Mouse (Mus musculus): ENCODE results near the gene Gm20716. TPM values are rescaled to one million over a fixed set of nuclear protein-coding genes. Genes with fewer than 3 reads are reported as not detected.

The Gm20716 gene
- polyA plus RNA-seq, 1 experiment from 2014 or later = 26.0 TPM

DNA sequence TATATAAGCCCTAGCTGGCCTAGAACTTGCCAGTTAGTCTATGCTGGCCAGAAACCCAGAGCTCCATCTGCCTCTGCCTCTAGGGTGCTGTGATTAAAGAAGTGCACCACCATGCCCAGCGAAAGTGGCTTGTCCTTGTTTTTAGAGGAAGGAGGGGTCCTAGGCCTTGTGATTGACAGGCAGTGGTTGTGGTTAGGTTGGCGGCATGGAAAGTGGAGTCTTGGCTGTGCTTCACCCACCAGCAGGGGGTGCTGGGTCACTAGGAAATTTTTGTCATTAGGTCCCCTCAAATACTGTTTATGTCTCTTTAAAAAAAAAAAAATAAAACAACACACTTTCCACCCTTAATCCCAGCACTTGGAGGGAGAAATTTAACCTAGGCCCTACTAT is 18.7 kb upstream of the Gm20716 start:
- peaks cover 24% of the 10 kb centered on the region for H3K4me1 ChIP-seq
- H3K9me3 ChIP-seq = no peaks in the 10 kb centered on the region
- no peak overlapping the region for H3K4me2 ChIP-seq (replicated peaks)
- H3K9ac ChIP-seq (replicated peaks) = no peak overlapping the region
- 10% methylated on average over 2 of the region's 2 CpGs for WGBS
- ATAC-seq (replicated peaks) = peak; percentile 35
- H3K27ac ChIP-seq (replicated peaks) = peak overlapping the region; percentile 87
- H3K36me3 ChIP-seq = no peaks in the 10 kb centered on the region
- H3K4me3 ChIP-seq = no peak overlapping the region
- H3K27me3 ChIP-seq = no peaks in the 10 kb centered on the region

- H3K4me3 ChIP-seq = no peak overlapping the region
- H3K4me1 ChIP-seq = peaks cover 24% of the 10 kb centered on the region
- no peaks in the 10 kb centered on the region for H3K9me3 ChIP-seq
- H3K4me2 ChIP-seq (replicated peaks) = no peak overlapping the region
- 41% methylated on average over 8 of the region's 8 CpGs for WGBS
- H3K36me3 ChIP-seq = no peaks in the 10 kb centered on the region
- no peak overlapping the region for H3K9ac ChIP-seq (replicated peaks)
- ATAC-seq (replicated peaks) = peak; percentile 85
- no peaks in the 10 kb centered on the region for H3K27me3 ChIP-seq
- H3K27ac ChIP-seq (replicated peaks) = peak overlapping the region; percentile 87
These were observed 18.1 kb upstream of the Gm20716 start for GRCm38 (mm10) chr2:168248167-168248855.

DNA sequence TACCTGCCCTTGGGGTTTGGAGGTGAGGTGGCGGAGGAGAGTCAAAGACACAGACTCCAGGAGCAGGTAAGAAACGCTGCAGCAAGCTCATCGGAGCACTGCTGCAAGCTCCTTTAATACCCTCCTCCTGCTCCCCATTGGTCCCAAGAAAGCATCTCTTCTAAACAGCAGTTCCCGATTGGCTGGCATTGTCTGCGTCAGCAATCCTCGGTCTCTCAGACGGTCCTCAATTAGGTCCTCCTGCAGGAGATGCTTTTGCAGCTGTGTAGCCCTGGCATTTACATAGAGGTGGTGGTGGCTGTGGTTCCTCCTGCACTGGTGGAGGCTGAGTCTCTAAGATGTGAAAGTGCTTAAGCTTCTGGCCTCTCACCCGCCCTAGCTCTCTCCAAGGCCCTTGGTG is 15.4 kb upstream of the Gm20716 start:
- Histone ChIP-seq H3K9me3 (no peaks in the 10 kb centered on the region), H3K4me3 (no peak overlapping the region), H3K27me3 (no peaks in the 10 kb centered on the region), H3K36me3 (no peaks in the 10 kb centered on the region), H3K4me1 (peaks cover 12% of the 10 kb centered on the region; the same call in 1 of the 2 replicates), H3K4me2 (replicated peaks) (no peak overlapping the region), H3K9ac (replicated peaks) (no peak overlapping the region), H3K27ac (replicated peaks) (no peak overlapping the region)
- ATAC-seq (replicated peaks) = no peak
- 35% methylated on average over 8 of the region's 8 CpGs for WGBS

DNA sequence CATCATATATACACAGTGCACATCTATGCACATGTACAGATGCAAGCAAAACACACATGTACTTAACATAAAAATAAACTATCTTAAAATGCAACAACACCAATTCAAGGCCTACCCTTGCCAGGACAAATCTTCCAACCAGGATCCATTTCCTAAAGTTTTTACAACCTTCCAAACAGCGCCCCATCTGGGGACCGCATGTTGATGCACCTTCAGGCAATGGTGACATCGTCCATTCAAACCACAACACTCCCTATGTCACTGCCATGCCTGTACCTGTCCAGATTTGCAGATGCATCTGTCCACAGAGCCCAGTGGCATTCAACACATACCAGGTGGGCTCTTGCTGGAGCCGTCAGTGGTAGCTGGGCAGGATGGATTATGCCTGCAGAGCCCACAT is 13.1 kb upstream of the Gm20716 start:
- H3K9me3 ChIP-seq = no peaks in the 10 kb centered on the region
- WGBS = 82% methylated on average over 4 of the region's 4 CpGs
- no peak overlapping the region for H3K4me2 ChIP-seq (replicated peaks)
- no peak overlapping the region for H3K4me3 ChIP-seq
- H3K36me3 ChIP-seq = no peaks in the 10 kb centered on the region
- H3K9ac ChIP-seq (replicated peaks) = no peak overlapping the region
- H3K27me3 ChIP-seq = no peaks in the 10 kb centered on the region
- no peak overlapping the region for H3K27ac ChIP-seq (replicated peaks)
- no peak for ATAC-seq (replicated peaks)
- H3K4me1 ChIP-seq = peaks cover 8% of the 10 kb centered on the region; the same call in 1 of the 2 replicates

DNA sequence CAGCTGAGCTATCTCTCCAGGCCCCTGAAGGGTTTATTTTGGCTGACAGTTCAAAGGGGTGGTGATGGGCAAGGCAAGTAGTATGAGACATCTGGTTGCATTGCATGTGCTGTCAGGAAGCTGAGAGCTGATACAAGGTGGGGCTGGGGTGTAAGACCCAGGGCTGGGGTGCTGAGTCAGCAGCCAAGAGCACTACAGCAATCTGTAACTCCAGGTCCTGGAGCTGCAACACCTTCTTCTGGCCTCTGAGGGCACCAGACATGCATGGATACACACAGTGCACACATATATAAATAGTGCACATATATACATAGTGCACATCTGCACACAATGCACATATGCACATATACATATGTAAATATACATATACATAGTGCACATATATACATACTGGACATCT is 12.7 kb upstream of the Gm20716 start:
- 0 out of 2 replicates have a peak, but pooled peaks cover 4% of the 10 kb centered on the region for H3K4me1 ChIP-seq
- no peak overlapping the region for H3K4me2 ChIP-seq (replicated peaks)
- H3K9me3 ChIP-seq = no peaks in the 10 kb centered on the region
- H3K9ac ChIP-seq (replicated peaks) = no peak overlapping the region
- H3K4me3 ChIP-seq = no peak overlapping the region
- no peak overlapping the region for H3K27ac ChIP-seq (replicated peaks)
- no peaks in the 10 kb centered on the region for H3K27me3 ChIP-seq
- ATAC-seq (replicated peaks) = no peak
- no peaks in the 10 kb centered on the region for H3K36me3 ChIP-seq

- peaks cover 8% of the 10 kb centered on the region; the same call in 1 of the 2 replicates for H3K36me3 ChIP-seq
- no peak overlapping the region for H3K4me3 ChIP-seq
- H3K4me2 ChIP-seq (replicated peaks) = no peak overlapping the region
- no peaks in the 10 kb centered on the region for H3K27me3 ChIP-seq
- no peak overlapping the region for H3K27ac ChIP-seq (replicated peaks)
- ATAC-seq (replicated peaks) = no peak
- 88% methylated on average over 4 of the region's 4 CpGs for WGBS
- no peak overlapping the region for H3K9ac ChIP-seq (replicated peaks)
- H3K4me1 ChIP-seq = no peaks in the 10 kb centered on the region
- H3K9me3 ChIP-seq = no peaks in the 10 kb centered on the region
These were observed 8.2 kb upstream of the Gm20716 start for GRCm38 (mm10) chr2:168238335-168238734.

DNA sequence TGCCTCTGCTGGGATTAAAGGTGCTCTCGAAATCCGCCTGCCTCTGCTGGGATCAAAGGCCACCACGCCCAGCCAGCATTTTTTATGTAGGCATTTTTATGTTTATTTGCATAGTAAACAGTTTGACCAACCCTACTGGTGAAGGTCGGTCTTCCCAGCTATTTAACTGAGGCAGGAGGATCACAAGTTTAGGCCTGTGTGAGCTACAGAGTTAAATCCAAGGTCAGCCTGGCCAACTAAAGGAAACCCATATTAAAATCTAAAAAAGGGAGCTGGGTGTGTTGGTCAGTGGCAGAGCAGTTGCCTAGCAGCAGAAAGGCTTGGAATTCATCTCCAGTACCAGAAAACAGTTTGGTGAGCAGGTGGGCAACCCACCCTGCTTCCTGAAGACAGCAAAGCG is 3.1 kb upstream of the Gm20716 start:
- ATAC-seq (replicated peaks) = no peak
- Histone ChIP-seq H3K4me2 (replicated peaks) (no peak overlapping the region), H3K36me3 (peaks cover 12% of the 10 kb centered on the region; the same call in 1 of the 2 replicates), H3K9ac (replicated peaks) (no peak overlapping the region), H3K27me3 (no peaks in the 10 kb centered on the region), H3K4me1 (peaks cover 32% of the 10 kb centered on the region), H3K4me3 (no peak overlapping the region), H3K9me3 (no peaks in the 10 kb centered on the region), H3K27ac (replicated peaks) (no peak overlapping the region)
- WGBS = 90% methylated on average over 5 of the region's 5 CpGs

DNA sequence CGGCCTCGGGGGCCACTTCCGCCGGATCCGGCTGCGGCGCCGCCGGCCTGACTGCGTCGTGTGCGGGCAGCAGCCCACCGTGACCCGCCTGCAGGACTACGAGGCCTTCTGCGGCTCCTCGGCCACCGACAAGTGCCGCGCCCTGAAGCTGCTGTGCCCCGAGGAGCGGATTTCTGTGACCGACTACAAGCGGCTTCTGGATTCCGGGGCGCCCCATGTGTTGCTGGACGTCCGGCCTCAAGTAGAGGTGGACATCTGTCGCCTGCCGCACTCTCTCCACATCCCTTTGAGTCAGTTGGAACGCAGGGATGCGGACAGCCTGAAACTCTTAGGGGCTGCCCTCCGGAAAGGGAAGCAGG is 1.3 kb upstream of the Gm20716 start:
- no peak for ATAC-seq (replicated peaks)
- Histone ChIP-seq H3K27me3 (no peaks in the 10 kb centered on the region), H3K9ac (replicated peaks) (peak overlapping the region; percentile 69), H3K36me3 (peaks cover 15% of the 10 kb centered on the region), H3K4me2 (replicated peaks) (peak overlapping the region; percentile 97), H3K9me3 (no peaks in the 10 kb centered on the region), H3K4me3 (peak overlapping the region; percentile 59), H3K4me1 (peaks cover 37% of the 10 kb centered on the region), H3K27ac (replicated peaks) (no peak overlapping the region)
- WGBS = 71% methylated on average over 33 of the region's 33 CpGs

DNA sequence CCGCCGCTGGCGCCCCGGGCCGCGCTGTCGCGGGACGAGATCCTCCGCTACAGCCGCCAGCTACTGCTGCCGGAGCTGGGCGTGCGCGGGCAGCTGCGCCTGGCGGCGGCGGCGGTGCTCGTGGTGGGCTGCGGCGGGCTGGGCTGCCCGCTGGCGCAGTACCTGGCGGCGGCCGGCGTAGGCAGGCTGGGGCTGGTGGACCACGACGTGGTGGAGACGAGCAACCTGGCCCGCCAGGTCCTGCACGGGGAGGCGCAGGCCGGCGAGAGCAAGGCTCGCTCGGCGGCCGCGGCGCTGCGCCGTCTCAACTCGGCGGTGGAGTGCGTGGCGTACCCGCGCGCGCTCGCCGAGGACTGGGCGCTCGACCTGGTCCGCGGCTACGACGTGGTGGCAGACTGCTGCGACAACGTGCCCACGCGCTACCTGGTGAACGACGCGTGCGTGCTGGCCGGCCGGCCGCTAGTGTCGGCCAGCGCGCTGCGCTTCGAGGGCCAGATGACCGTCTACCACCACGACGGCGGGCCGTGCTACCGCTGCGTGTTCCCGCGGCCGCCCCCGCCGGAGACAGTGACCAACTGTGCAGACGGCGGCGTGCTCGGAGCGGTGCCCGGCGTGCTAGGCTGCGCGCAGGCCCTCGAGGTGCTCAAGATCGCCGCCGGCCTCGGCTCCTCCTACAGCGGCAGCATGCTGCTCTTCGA is 758 bp upstream of the Gm20716 start:
- Histone ChIP-seq H3K4me2 (replicated peaks) (peak overlapping the region; percentile 97), H3K9ac (replicated peaks) (peak overlapping the region; percentile 69), H3K27ac (replicated peaks) (peak overlapping the region; percentile 94), H3K36me3 (peaks cover 21% of the 10 kb centered on the region), H3K4me1 (peaks cover 37% of the 10 kb centered on the region), H3K27me3 (no peaks in the 10 kb centered on the region), H3K9me3 (no peaks in the 10 kb centered on the region), H3K4me3 (peak overlapping the region; percentile 59)
- WGBS = 4% methylated on average over 102 of the region's 105 CpGs
- ATAC-seq (replicated peaks) = peak; percentile 78

GRCm38 (mm10) chr2:168229116-168230025 is 793 bp downstream of the Gm20716 start:
- H3K9ac ChIP-seq (replicated peaks) = peak overlapping the region; percentile 69
- no peaks in the 10 kb centered on the region for H3K9me3 ChIP-seq
- WGBS = 22% methylated on average over 41 of the region's 41 CpGs
- ATAC-seq (replicated peaks) = no peak; the same call in 1 of the 2 replicates
- peaks cover 33% of the 10 kb centered on the region for H3K36me3 ChIP-seq
- H3K4me1 ChIP-seq = peaks cover 37% of the 10 kb centered on the region
- H3K27me3 ChIP-seq = no peaks in the 10 kb centered on the region
- H3K27ac ChIP-seq (replicated peaks) = peak overlapping the region; percentile 94; the same call in 1 of the 2 replicates
- H3K4me3 ChIP-seq = peak overlapping the region; percentile 59
- peak overlapping the region; percentile 97 for H3K4me2 ChIP-seq (replicated peaks)

- no peak overlapping the region for H3K27ac ChIP-seq (replicated peaks)
- H3K36me3 ChIP-seq = peaks cover 73% of the 10 kb centered on the region
- H3K27me3 ChIP-seq = no peaks in the 10 kb centered on the region
- no peak for ATAC-seq (replicated peaks)
- 90% methylated on average over 6 of the region's 6 CpGs for WGBS
- no peak overlapping the region for H3K4me2 ChIP-seq (replicated peaks)
- no peaks in the 10 kb centered on the region for H3K9me3 ChIP-seq
- no peak overlapping the region for H3K9ac ChIP-seq (replicated peaks)
- no peak overlapping the region for H3K4me3 ChIP-seq
- peaks cover 5% of the 10 kb centered on the region for H3K4me1 ChIP-seq
These were observed 6.8 kb downstream of the Gm20716 start for GRCm38 (mm10) chr2:168223326-168223725.
